Mouse (Mus musculus): ENCODE measurements at regions not wholly inside any gene's neighbourhood (a gene's known extent, or its start where the extent isn't known, plus 50 kb on each side); places are given as distances from the start of the nearest gene placed in this dataset.

GRCm38 (mm10) chr7:36974573-36974972 lies 276.7 kb downstream of the Tshz3 start:
- WGBS, result 55% methylated on average over 4 of the region's 4 CpGs
- Histone ChIP-seq H3K4me1 (ENCODE audit: control insufficient read depth, insufficient read depth, low read length) (no peaks in the 10 kb centered on the region), H3K27ac (replicated peaks; ENCODE audit: insufficient read depth, low read depth, low read length) (no peak overlapping the region), H3K4me3 (ENCODE audit: insufficient read depth, low read depth, low read length) (no peak overlapping the region), H3K9ac (ENCODE audit: low read depth, low read length) (no peak overlapping the region), H3K27me3 (ENCODE audit: control insufficient read depth, insufficient read depth, low read length) (no peaks in the 10 kb centered on the region), H3K36me3 (ENCODE audit: control insufficient read depth, insufficient read depth, low read length) (no peaks in the 10 kb centered on the region), H3K79me2 (ENCODE audit: control insufficient read depth, insufficient read depth, low read length) (no peaks in the 10 kb centered on the region)
- no peak for DNase-seq (ENCODE audit: extremely low read depth, low read depth, low spot score)
- TF ChIP-seq CTCF (IDR thresholded peaks at IDR 0.05; ENCODE audit: low read depth, low read length), result no peak; the same call in 1 of the 2 replicates
- TF ChIP-seq POLR2A (IDR thresholded peaks at IDR 0.05; ENCODE audit: extremely low read depth, insufficient read depth, low read length), result no peak

- WGBS, result 20% methylated on average over 5 of the region's 5 CpGs
- Histone ChIP-seq H3K36me3 (ENCODE audit: control insufficient read depth, insufficient read depth, low read length) (no peaks in the 10 kb centered on the region), H3K79me2 (ENCODE audit: control insufficient read depth, insufficient read depth, low read length) (no peaks in the 10 kb centered on the region), H3K27me3 (ENCODE audit: control insufficient read depth, insufficient read depth, low read length) (no peaks in the 10 kb centered on the region), H3K4me3 (ENCODE audit: insufficient read depth, low read depth, low read length) (no peak overlapping the region), H3K9ac (ENCODE audit: low read depth, low read length) (no peak overlapping the region), H3K27ac (replicated peaks; ENCODE audit: insufficient read depth, low read depth, low read length) (no peak overlapping the region), H3K4me1 (ENCODE audit: control insufficient read depth, insufficient read depth, low read length) (no peaks in the 10 kb centered on the region)
- TF ChIP-seq POLR2A (IDR thresholded peaks at IDR 0.05; ENCODE audit: extremely low read depth, insufficient read depth, low read length) (no peak), CTCF (IDR thresholded peaks at IDR 0.05; ENCODE audit: low read depth, low read length) (no peak)
- DNase-seq (ENCODE audit: extremely low read depth, low read depth, low spot score), result no peak
Measured at GRCm38 (mm10) chr7:36975475-36975874, 277.6 kb downstream of the Tshz3 start.

- Histone ChIP-seq H3K4me3 (ENCODE audit: insufficient read depth, low read depth, low read length) (no peak overlapping the region), H3K79me2 (ENCODE audit: control insufficient read depth, insufficient read depth, low read length) (no peaks in the 10 kb centered on the region), H3K9ac (ENCODE audit: low read depth, low read length) (no peak overlapping the region), H3K4me1 (ENCODE audit: control insufficient read depth, insufficient read depth, low read length) (no peaks in the 10 kb centered on the region), H3K27me3 (ENCODE audit: control insufficient read depth, insufficient read depth, low read length) (no peaks in the 10 kb centered on the region), H3K36me3 (ENCODE audit: control insufficient read depth, insufficient read depth, low read length) (no peaks in the 10 kb centered on the region), H3K27ac (replicated peaks; ENCODE audit: insufficient read depth, low read depth, low read length) (no peak overlapping the region)
- no peak for DNase-seq (ENCODE audit: extremely low read depth, low read depth, low spot score)
- 89% methylated on average over 12 of the region's 12 CpGs for WGBS
- TF ChIP-seq POLR2A (IDR thresholded peaks at IDR 0.05; ENCODE audit: extremely low read depth, insufficient read depth, low read length), result no peak
- TF ChIP-seq CTCF (IDR thresholded peaks at IDR 0.05; ENCODE audit: low read depth, low read length), result no peak
Measured at GRCm38 (mm10) chr7:36977819-36978218, 279.9 kb downstream of the Tshz3 start.

- H3K27ac ChIP-seq (replicated peaks; ENCODE audit: insufficient read depth, low read depth, low read length), result no peak overlapping the region
- H3K9ac ChIP-seq (ENCODE audit: low read depth, low read length), result no peak overlapping the region
Measured at GRCm38 (mm10) chr7:36989380-36989779, 291.5 kb downstream of the Tshz3 start.

GRCm38 (mm10) chr7:37004601-37005000 lies 306.7 kb downstream of the Tshz3 start:
- Histone ChIP-seq H3K9ac (ENCODE audit: low read depth, low read length) (no peak overlapping the region), H3K79me2 (ENCODE audit: control insufficient read depth, insufficient read depth, low read length) (no peaks in the 10 kb centered on the region), H3K27me3 (ENCODE audit: control insufficient read depth, insufficient read depth, low read length) (no peaks in the 10 kb centered on the region), H3K4me1 (ENCODE audit: control insufficient read depth, insufficient read depth, low read length) (peaks cover 3% of the 10 kb centered on the region), H3K27ac (replicated peaks; ENCODE audit: insufficient read depth, low read depth, low read length) (peak overlapping the region; percentile 19; the same call in 1 of the 2 replicates), H3K4me3 (ENCODE audit: insufficient read depth, low read depth, low read length) (no peak overlapping the region), H3K36me3 (ENCODE audit: control insufficient read depth, insufficient read depth, low read length) (no peaks in the 10 kb centered on the region)
- WGBS, result 79% methylated on average over 5 of the region's 5 CpGs
- peak; percentile 18 for DNase-seq (ENCODE audit: extremely low read depth, low read depth, low spot score)
- TF ChIP-seq POLR2A (IDR thresholded peaks at IDR 0.05; ENCODE audit: extremely low read depth, insufficient read depth, low read length) (no peak), CTCF (IDR thresholded peaks at IDR 0.05; ENCODE audit: low read depth, low read length) (no peak)

More at GRCm38 (mm10) chr7:36989380-36989779, 291.5 kb downstream of the Tshz3 start:
- no peak for DNase-seq (ENCODE audit: extremely low read depth, low read depth, low spot score)
- no peaks in the 10 kb centered on the region for H3K4me1 ChIP-seq (ENCODE audit: control insufficient read depth, insufficient read depth, low read length)
- 49% methylated on average over 1 of the region's 1 CpGs for WGBS
- no peak for TF ChIP-seq POLR2A (IDR thresholded peaks at IDR 0.05; ENCODE audit: extremely low read depth, insufficient read depth, low read length)
- no peak for TF ChIP-seq CTCF (IDR thresholded peaks at IDR 0.05; ENCODE audit: low read depth, low read length)
- H3K36me3 ChIP-seq (ENCODE audit: control insufficient read depth, insufficient read depth, low read length), result no peaks in the 10 kb centered on the region
- no peaks in the 10 kb centered on the region for H3K27me3 ChIP-seq (ENCODE audit: control insufficient read depth, insufficient read depth, low read length)
- H3K4me3 ChIP-seq (ENCODE audit: insufficient read depth, low read depth, low read length), result no peak overlapping the region
- H3K79me2 ChIP-seq (ENCODE audit: control insufficient read depth, insufficient read depth, low read length), result no peaks in the 10 kb centered on the region

GRCm38 (mm10) chr7:37005701-37006100 lies 307.8 kb downstream of the Tshz3 start:
- Histone ChIP-seq H3K79me2 (ENCODE audit: control insufficient read depth, insufficient read depth, low read length) (no peaks in the 10 kb centered on the region), H3K9ac (ENCODE audit: low read depth, low read length) (no peak overlapping the region), H3K27ac (replicated peaks; ENCODE audit: insufficient read depth, low read depth, low read length) (no peak overlapping the region), H3K27me3 (ENCODE audit: control insufficient read depth, insufficient read depth, low read length) (no peaks in the 10 kb centered on the region), H3K4me1 (ENCODE audit: control insufficient read depth, insufficient read depth, low read length) (peaks cover 3% of the 10 kb centered on the region), H3K4me3 (ENCODE audit: insufficient read depth, low read depth, low read length) (no peak overlapping the region), H3K36me3 (ENCODE audit: control insufficient read depth, insufficient read depth, low read length) (no peaks in the 10 kb centered on the region)
- DNase-seq (ENCODE audit: extremely low read depth, low read depth, low spot score), result no peak
- 90% methylated on average over 2 of the region's 2 CpGs for WGBS
- TF ChIP-seq POLR2A (IDR thresholded peaks at IDR 0.05; ENCODE audit: extremely low read depth, insufficient read depth, low read length), result no peak

Data from liver, adult 2 months (tissue).